Mouse (Mus musculus): ENCODE measurements around the gene Spon1.

- TF ChIP-seq CTCF (IDR thresholded peaks at IDR 0.05; ENCODE audit: low read depth) (no peak), EP300 (optimal IDR thresholded peaks at IDR 0.05) (no peak)
Measured at GRCm38 (mm10) chr7:114088918-114089317, 323.1 kb downstream of the Spon1 start.
